Mouse (Mus musculus) embryonic fibroblast, embryonic 13.5 days (primary cell): Measurements from ENCODE around the gene Steap3.

Experiments used
- CTCF ChIP-seq: IDR thresholded peaks from 2 replicates; pipeline ENCODE4 v1.5.1; 2011; ENCODE audit warnings: mild to moderate bottlenecking, control low read depth, low read length, moderate library complexity, borderline replicate concordance; ENCODE audit not compliant: insufficient read depth
- POLR2A ChIP-seq: IDR thresholded peaks from 2 replicates; pipeline ENCODE4 v1.6.1; 2011; ENCODE audit warnings: low read depth, mild to moderate bottlenecking, control low read depth, low read length, moderate library complexity

GRCm38 (mm10) chr1:120187059-120187458 is 85.4 kb downstream of the Steap3 start:
- no peak for TF ChIP-seq POLR2A
- TF ChIP-seq CTCF, result no peak
